Mouse (Mus musculus) macrophage (primary cell): ENCODE data around the gene Zic4. TPM values are rescaled to one million over a fixed set of nuclear protein-coding genes. Genes with fewer than 3 reads are reported as not detected.

ENCODE experiments used
- H3K27ac ChIP-seq: fragments of 350-480 bp; formaldehyde crosslinking; 2 replicates; pipeline ENCODE4 v1.9.0; 2021
- H3K36me3 ChIP-seq: fragments of 350-480 bp; formaldehyde crosslinking; 2 replicates; pipeline ENCODE4 v1.9.0; 2021; ENCODE audit errors: inconsistent target
- H3K4me3 ChIP-seq: fragments of 350-480 bp; formaldehyde crosslinking; 2 replicates; pipeline ENCODE4 v1.9.0; 2021; ENCODE audit errors: inconsistent target
- H3K79me2 ChIP-seq: fragments of 350-480 bp; formaldehyde crosslinking; 2 replicates; pipeline ENCODE4 v1.9.0; 2021; ENCODE audit errors: inconsistent target
- WGBS: methylation state at CpG from one replicate; pipeline ENCODE4 v1.1.7; 2026; ENCODE audit warnings: inconsistent platforms; ENCODE audit not compliant: missing documents; 5-methylcytosine and 5-hydroxymethylcytosine counted together
- polyA plus RNA-seq: library from polyadenylated mRNA; stranded (reverse); fragments of 250-400 nt; gene quantifications from 3 replicates; pipeline ENCODE4 v1.2.4, GENCODE M21; 2018; ENCODE audit warnings: inconsistent platforms
- total RNA-seq, 78 experiments: library from RNA; depleted of rRNA; stranded (reverse); fragments of 250-400 nt; gene quantifications; 1 replicate in 9 of 78; 2 replicates in 24 of 78; 3 replicates in 43 of 78; 4 replicates in 2 of 78; pipeline ENCODE4 v1.2.4; 2018; ENCODE audit warnings: inconsistent platforms in 56 of 78

Zic4 gene
- total RNA-seq (2018; cell fraction: chromatin; rRNA removed): not detected
- total RNA-seq (2018; cell fraction: cytosol; rRNA removed): not detected
- total RNA-seq (2018; cell fraction: nucleus; rRNA removed): not detected
- not detected in 3 replicates for polyA plus RNA-seq

DNA sequence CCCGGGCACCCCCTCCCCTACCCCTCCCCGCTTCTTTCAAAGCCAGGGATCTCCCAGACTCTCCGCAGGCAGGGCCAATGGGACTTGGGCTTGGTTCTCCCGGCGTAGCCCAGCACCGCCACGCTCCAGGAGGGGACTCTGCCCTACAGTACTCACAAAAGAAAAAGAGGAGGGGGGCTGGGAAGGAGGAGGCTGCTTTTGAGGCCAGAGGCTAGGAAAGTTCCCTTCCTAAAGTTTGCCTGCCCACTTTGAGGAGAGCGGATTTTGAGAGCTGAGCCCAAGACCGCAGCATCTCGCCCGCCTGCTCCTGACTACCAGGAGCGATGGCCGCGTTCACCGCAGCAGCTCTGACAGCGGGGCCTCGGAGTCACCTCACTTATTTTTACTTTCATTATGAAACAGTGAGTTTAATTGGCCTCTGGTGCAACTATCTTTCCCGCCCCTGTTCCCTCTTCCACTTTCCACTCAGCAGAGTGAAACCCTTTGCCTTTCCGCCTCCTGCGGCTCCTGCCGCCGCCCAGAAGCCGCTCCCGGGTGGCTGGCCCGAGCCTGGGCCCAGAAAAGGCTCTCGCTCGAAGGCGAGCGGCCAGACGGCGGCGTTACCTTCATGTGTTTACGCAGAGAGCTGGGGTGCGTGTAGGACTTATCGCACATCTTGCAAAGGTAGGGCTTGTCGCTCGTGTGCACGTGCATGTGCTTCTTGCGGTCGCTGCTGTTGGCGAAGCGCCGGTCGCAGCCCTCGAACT is at the start of gene Zic4:
Gene Zic4, plus strand, starts transcription at position 558 of the 746 bp plus-strand sequence.
- 4% methylated on average over 44 of the region's 45 CpGs for WGBS

DNA sequence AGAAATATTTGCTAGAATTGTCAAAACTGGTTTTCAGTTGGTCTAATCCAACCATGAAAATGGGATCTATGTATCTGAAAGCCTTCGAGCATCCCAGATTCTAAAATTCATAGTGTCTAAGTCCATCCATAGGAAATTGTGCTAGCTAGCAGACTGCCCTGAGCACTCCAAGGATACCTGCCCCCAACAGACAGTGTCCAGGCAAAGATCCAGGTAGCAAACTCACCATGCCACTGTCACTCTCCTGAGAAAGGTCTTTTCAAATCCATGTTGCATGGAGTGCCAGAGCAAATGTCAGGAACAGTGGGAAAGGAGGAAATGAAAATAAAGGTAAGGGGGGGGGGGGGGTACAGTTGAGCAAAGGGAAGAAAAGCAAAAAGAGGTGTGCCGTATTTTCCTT is 14.6 kb upstream of the Zic4 start:
- 75% methylated on average over 2 of the region's 2 CpGs for WGBS
- Histone ChIP-seq H3K36me3 (no peaks in the 10 kb centered on the region), H3K27ac (no peak overlapping the region), H3K4me3 (no peak overlapping the region), H3K79me2 (no peaks in the 10 kb centered on the region)

More for the DNA sequence above, at the start of gene Zic4:
- Histone ChIP-seq H3K79me2 (no peaks in the 10 kb centered on the region), H3K36me3 (no peaks in the 10 kb centered on the region), H3K4me3 (no peak within 1 kb of the TSS), H3K27ac (no peak within 1 kb of the TSS)

DNA sequence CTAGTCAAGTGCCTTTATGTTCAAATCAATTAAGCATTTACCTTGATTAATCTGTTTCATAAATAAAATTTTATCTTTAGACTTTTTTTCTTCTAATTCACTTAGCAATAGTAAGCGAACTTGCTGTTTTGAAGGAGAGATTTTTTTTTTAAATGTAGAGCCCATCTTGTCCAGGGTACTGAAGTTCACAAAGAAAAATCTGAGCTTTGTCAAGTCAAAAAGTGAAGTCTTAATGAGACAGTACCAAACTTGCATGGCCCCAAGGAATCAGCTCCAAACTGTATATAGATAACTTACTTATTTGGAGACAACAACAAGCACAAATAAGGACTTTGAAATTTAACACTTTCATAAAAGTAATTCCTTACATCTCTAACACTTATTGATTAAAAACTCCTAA is 13.5 kb upstream of the Zic4 start:
- no peak overlapping the region for H3K4me3 ChIP-seq
- no peak overlapping the region for H3K27ac ChIP-seq
- H3K79me2 ChIP-seq: no peaks in the 10 kb centered on the region
- no peaks in the 10 kb centered on the region for H3K36me3 ChIP-seq
- 20% methylated on average over 1 of the region's 1 CpGs for WGBS

DNA sequence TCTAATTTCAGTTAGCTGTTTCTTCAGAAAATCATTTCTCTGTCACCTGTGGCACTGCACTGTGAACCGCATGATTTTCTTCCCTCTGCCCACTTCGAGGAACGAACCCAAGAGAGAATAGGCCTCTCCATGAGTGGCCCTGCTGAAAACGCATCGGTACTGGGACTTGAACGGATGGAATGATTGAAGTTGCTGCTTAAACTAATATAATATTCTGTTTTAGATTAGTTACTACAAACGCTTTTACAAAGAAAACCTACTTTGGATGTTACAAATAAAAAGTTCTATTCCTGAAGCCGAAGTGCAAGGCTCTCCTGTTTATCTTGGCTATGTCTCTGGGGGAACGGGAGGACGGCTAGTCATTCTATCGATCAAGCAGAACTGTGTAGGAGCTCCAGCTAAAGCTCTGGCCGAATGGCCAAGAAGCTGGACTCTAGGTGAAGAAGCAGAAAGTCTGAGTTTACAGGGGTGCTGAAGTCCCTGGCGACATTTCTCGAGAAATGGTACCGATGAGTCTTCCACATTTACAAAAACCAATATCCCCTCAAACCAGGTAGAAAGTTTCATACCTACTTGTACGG is 11.9 kb upstream of the Zic4 start:
- WGBS: 5% methylated on average over 16 of the region's 16 CpGs
- Histone ChIP-seq H3K79me2 (no peaks in the 10 kb centered on the region), H3K27ac (no peak overlapping the region), H3K36me3 (no peaks in the 10 kb centered on the region), H3K4me3 (no peak overlapping the region)

DNA sequence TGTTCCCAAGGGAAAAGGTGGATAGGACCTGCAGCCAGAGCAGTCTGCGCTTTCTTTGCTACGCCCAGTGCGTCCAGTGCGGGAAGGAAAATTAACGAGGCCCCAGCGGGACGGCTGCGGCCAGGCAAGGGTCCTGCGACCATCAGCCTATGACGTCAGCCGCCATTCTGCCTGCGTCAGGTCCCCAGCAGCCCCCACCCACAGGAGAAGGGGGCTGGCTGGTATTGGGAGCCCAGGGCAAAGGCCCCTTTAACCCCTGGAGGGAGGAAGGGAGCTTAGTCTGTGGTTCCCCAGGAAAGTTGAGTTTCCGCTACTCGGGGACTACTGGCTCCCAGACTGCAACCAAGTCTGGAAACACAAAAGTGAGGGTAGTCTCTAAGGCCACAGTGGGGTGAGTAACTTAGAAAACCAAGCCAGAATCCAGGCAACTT is 11.3 kb upstream of the Zic4 start:
- Histone ChIP-seq H3K36me3 (no peaks in the 10 kb centered on the region), H3K27ac (no peak overlapping the region), H3K4me3 (no peak overlapping the region), H3K79me2 (no peaks in the 10 kb centered on the region)
- WGBS: 13% methylated on average over 14 of the region's 14 CpGs

DNA sequence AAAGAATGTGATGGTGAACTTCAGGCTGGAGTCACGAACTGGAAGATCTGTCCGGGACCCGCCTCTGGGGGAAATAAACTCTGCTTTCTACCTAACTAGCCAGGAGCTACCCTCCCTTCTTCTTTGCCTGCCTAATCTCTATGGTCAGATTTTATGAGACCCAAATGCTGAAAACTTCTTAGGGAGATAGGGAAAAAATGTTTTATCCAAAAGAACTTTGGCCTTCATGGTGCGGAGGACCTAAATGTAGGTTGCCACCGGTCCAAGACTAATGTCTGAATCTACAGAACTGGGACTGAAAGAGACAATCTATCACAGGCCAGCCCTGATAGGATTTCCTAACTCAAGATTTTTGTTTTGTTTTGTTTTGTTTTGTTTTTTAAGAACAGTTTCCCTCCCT is 10.9 kb upstream of the Zic4 start:
- Histone ChIP-seq H3K36me3 (no peaks in the 10 kb centered on the region), H3K4me3 (no peak overlapping the region), H3K27ac (no peak overlapping the region), H3K79me2 (no peaks in the 10 kb centered on the region)
- WGBS: 16% methylated on average over 5 of the region's 5 CpGs

DNA sequence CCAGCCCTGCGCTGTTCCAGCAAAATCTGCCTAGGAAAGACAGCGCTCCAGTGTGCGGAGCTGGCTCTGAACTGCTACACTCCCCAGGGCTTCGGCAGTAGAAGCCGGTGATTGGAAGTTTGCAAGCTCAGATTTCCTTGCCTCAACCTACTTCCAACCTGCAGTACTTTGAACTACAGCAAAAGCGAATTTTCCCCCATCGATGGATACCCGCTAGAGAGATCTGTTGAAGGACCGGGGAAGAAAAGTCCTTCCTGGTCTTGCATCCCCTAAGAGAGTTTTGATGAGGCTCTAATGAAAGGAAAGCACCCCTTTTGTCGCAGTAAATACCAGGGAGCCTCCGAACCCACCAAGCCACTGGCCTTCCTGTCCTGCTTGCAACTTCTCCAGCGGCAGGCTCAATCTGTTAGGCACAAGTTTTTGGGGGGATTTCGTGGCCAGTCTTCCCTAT is 10.2 kb upstream of the Zic4 start:
- Histone ChIP-seq H3K79me2 (no peaks in the 10 kb centered on the region), H3K36me3 (no peaks in the 10 kb centered on the region), H3K27ac (no peak overlapping the region), H3K4me3 (no peak overlapping the region)
- WGBS: 11% methylated on average over 13 of the region's 13 CpGs

DNA sequence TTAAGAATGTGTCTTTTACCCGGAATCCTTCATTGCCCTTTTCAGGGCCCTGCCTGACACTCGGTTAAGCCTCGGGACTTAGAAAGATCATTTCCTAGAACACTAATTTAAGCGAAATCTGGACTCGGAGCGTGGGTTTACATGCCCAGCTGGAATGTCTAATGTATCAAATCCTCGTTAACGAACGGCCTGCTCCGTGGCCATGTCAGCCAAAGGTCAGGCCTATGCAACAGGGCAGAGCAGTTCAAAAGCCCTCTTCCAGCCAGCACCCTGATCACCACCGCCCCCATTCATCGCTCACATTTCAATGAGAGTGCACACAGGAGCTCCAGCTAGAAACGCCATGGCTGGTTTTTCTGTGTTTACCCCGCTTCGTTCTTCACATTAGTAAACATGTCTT is 9.4 kb upstream of the Zic4 start:
- Histone ChIP-seq H3K27ac (no peak overlapping the region), H3K4me3 (no peak overlapping the region), H3K36me3 (no peaks in the 10 kb centered on the region), H3K79me2 (no peaks in the 10 kb centered on the region)
- 6% methylated on average over 15 of the region's 15 CpGs for WGBS

DNA sequence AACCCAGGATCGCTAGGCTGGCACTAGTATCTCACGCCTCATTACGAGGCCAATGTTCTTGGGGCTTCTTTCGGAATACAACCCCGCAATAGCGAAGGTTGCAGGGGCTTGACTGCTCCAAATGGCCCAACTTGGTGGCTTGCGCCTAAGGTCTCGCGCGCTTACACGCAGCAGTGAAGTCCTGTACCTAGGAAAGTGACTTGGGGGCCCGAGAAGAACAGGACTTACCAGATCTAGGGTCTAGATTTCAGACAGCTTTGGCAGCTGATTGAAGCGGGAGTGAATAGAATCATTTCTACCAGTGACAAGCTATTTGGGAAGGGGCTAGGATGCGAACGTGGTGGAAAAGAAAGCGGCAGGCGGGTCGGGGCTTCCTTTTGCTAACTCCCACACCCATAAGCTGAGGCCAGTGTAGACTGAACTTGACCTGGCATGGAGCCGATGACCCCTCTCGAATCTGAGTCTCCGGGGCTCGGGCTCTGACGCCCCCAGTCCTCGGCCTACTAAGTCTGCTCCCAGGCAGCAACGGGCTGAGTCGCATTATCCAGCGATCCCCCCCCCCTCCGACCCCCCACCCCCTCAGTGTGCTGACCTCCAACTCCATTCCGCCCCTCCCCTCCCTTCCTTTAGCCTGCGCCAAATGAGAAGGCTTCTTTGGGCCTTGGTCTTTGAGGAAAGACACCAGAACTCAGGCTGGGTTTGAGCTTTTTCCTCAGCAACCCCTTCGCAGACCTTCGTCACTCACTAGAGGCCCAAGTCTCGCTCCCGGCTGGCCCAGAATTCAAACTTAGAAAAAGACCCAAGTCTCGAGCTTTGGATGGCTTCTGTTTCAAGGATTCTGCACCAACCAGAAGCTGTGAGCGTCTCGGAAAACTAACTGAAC is 8.4 kb upstream of the Zic4 start:
- WGBS: 18% methylated on average over 35 of the region's 37 CpGs
- no peaks in the 10 kb centered on the region for H3K79me2 ChIP-seq
- H3K36me3 ChIP-seq: no peaks in the 10 kb centered on the region
- no peak overlapping the region for H3K27ac ChIP-seq
- H3K4me3 ChIP-seq: no peak overlapping the region

DNA sequence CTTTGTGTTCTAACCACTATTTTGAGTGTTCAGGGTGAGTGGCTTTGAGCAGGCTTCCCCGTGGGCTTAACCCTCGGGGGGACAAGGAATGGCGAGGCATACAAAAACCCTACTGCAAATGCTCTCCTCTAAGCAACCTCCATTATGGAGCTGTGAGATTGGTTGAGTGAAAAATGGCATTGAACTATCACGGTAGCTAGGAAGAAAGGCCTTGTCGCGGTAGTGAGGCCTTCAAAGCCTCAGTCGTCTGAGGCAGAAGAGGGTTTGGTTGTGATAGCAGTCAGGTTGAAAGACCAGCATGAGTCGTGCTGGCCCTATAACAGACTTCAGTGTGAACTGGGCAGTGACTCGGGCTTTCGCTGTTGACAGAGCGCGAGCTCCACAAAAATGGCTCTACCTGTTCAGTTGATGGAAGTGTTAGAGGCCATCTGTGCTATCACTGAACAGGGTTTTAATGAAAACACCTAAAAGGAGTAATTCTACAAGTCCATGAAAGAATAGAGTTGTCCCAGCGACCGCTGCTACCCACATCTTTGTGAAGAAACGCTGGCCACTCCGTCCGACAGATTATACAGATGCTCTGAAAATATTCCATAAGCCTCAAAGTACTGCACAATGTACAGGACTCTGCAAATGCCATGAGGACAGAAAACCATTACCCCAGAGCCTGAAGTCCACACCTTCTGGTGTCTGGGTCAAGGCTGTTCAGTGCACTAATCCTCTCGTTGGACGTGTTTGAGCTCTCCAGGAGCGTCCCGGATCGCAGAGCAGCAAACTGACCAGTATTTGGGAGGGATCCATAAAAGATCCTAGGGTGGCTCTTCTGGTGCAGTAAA is 7.6 kb upstream of the Zic4 start:
- WGBS: 23% methylated on average over 22 of the region's 22 CpGs
- Histone ChIP-seq H3K27ac (no peak overlapping the region), H3K4me3 (no peak overlapping the region), H3K79me2 (no peaks in the 10 kb centered on the region), H3K36me3 (no peaks in the 10 kb centered on the region)

DNA sequence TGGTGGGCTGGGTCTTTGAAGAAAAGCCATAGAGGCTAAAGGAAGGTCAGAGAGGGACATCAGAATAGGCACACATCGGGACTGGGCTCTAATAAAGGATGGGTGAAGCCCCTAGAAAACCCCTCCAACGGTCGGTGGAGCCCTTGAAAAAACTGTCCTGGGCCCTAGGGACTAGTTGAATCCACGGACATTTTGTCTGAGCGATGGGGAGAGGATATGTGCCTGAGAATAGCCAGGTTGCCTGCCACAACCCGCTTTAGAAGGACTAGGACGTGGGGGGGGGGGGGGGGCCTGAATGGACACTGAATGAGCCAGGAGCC is 7.0 kb upstream of the Zic4 start:
- Histone ChIP-seq H3K4me3 (no peak overlapping the region), H3K36me3 (no peaks in the 10 kb centered on the region), H3K27ac (no peak overlapping the region), H3K79me2 (no peaks in the 10 kb centered on the region)
- 4% methylated on average over 7 of the region's 7 CpGs for WGBS

DNA sequence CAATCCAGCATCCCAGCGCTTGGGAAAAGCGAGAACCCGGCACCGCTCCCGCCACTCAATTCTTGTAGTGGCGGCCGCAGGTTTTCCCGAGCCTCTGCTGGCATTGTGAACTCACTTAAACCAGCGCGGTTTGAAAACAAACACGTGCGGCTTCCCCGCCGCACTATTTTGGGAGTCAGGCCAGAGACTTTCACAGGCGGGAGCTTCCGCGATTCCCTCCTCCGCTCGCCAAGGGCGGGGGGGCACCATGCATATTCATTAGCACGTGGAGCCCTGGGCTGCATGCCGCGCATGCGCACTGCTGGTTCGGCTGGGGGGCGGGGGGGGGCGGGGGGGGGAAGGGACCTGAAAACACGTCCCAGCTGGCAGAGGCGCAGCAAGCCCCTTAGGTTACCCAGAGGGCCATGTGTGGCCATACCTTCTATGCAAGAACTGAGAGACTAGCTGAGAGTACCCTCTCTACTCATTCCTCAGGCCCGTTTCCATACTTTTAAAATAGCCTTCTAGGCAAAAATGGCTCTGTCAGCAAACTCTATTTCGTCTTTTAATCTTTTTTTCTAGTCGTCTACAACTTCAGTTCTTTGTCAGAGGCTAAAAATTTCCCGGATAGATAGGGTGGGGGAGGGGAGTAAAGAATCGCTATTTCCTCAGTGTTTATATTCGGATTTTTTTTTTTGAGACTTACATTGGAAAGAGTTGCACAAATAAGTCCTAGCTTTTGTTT is 6.4 kb upstream of the Zic4 start:
- no peaks in the 10 kb centered on the region for H3K36me3 ChIP-seq
- no peak overlapping the region for H3K4me3 ChIP-seq
- H3K79me2 ChIP-seq: no peaks in the 10 kb centered on the region
- WGBS: 6% methylated on average over 23 of the region's 35 CpGs
- H3K27ac ChIP-seq: no peak overlapping the region

DNA sequence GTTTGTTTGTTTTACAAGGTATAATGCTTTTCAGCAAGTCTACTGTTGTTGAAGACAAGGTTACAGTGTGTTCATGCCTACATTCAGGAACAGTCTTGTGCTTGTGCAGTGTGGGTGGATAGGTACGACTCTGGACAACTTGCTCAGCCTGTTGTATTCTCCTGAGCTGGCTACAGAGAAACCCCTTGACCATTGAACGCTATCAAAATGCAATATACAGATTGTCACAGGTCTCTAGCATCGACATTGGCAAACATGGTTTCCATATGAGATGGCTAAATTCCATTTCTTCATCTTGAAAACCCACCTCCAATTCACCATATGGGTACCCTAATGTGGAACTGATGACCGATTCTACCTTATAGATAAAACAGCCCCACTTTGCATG is 5.9 kb upstream of the Zic4 start:
- H3K36me3 ChIP-seq: no peaks in the 10 kb centered on the region
- no peak overlapping the region for H3K4me3 ChIP-seq
- 17% methylated on average over 4 of the region's 4 CpGs for WGBS
- no peaks in the 10 kb centered on the region for H3K79me2 ChIP-seq
- H3K27ac ChIP-seq: no peak overlapping the region

DNA sequence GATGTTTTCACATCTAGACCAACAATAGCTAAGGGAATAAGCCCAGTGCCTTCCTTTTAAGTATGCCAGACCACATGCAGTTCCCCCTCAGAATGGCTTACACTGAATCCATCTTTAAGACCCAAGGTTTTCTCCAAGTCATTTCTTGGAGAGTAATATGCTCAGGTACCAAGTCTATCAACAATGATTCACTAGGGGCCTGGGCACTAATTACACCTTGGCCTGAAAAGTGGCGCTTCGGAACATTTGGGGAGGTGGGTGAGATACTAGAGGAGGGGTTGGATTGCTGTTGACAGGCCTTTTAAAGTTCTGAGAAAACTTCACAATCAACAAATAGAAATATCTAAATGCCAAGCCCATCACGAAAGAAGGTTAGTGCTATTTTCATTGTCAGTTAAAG is 4.9 kb upstream of the Zic4 start:
- Histone ChIP-seq H3K36me3 (no peaks in the 10 kb centered on the region), H3K4me3 (no peak overlapping the region), H3K27ac (no peak overlapping the region), H3K79me2 (no peaks in the 10 kb centered on the region)
- WGBS: 9% methylated on average over 3 of the region's 3 CpGs
